Comparison of ENCODE assay signal across 9 mouse cellular contexts in genomic region chr19:57211444-57212111, GRCm38 (mm10).
DNase-seq lines count a peak whose midpoint lies in the region; ATAC-seq lines count a peak whose summit lies in the region.
"Had no signal": no experiment of that assay in that cellular context is flagged by ENCODE, and none has a peak within 500 bp of the region (broad histone marks: within the 10 kb centered on the region; RNA-seq: fewer than 3 reads in every experiment).

No protein-coding gene starts in this region.

- no peaks in the 10 kb centered on the region for H3K9me3 ChIP-seq in intestine, embryonic 16.5 days (ENCODE audit: control insufficient read depth, low read length)
- H3K9me3 ChIP-seq in intestine, embryonic 15.5 days = no peaks in the 10 kb centered on the region
- no peaks in the 10 kb centered on the region for H3K9me3 ChIP-seq in midbrain, embryonic 14.5 days (ENCODE audit: control insufficient read depth, low read length)

- no peaks in the 10 kb centered on the region; the same call in 1 of the 2 replicates for H3K4me1 ChIP-seq in intestine, embryonic 16.5 days (ENCODE audit: control insufficient read depth, insufficient read depth, low read length)
- H3K4me1 ChIP-seq in intestine, embryonic 15.5 days (replicated peaks) = no peaks in the 10 kb centered on the region; the same call in 1 of the 2 replicates
- H3K4me1 ChIP-seq in midbrain, embryonic 14.5 days (ENCODE audit: control insufficient read depth, insufficient read depth, low read length) = no peaks in the 10 kb centered on the region

- WGBS in intestine, embryonic 16.5 days = 70% methylated on average over 15 of the region's 15 CpGs
- WGBS in intestine, embryonic 15.5 days = 74% methylated on average over 15 of the region's 15 CpGs
- 85% methylated on average over 15 of the region's 15 CpGs for WGBS in midbrain, embryonic 14.5 days

- no peak overlapping the region for H3K4me2 ChIP-seq in intestine, embryonic 16.5 days (ENCODE audit: low read depth, low read length)
- no peak overlapping the region for H3K4me2 ChIP-seq in intestine, embryonic 15.5 days (replicated peaks)
- no peak overlapping the region for H3K4me2 ChIP-seq in midbrain, embryonic 14.5 days (ENCODE audit: low read length)

- no peak overlapping the region for H3K9ac ChIP-seq in intestine, embryonic 16.5 days (ENCODE audit: low read depth, low read length)
- H3K9ac ChIP-seq in intestine, embryonic 15.5 days = no peak overlapping the region
- no peak overlapping the region for H3K9ac ChIP-seq in midbrain, embryonic 14.5 days (replicated peaks; ENCODE audit: low read length)

- intact Hi-C loops in heart, postnatal 25 days (cut with DNase I) = loop anchor here (5.0 kb wide), 1 partner anchor 51 kb away; no protein-coding TSS in a partner anchor

- DNase-seq in cerebellum, adult 11-12 months = peak; percentile 99
- peak; percentile 70 for DNase-seq in heart, postnatal 25 days (ENCODE audit: low spot score)
- peak; percentile 47 for DNase-seq in left cerebral cortex, adult 11 months (ENCODE audit: low spot score)
- peak; percentile 29 for DNase-seq in right cerebral cortex, postnatal 14 days
- no peak for DNase-seq in midbrain, embryonic 14.5 days
- no peak for DNase-seq in embryo, embryonic 11 days

- no peak for ATAC-seq in intestine, embryonic 16.5 days
- no peak for ATAC-seq in intestine, embryonic 15.5 days
- no peak for ATAC-seq in midbrain, embryonic 14.5 days (ENCODE audit: low FRiP score, low TSS enrichment)

- no peaks in the 10 kb centered on the region for H3K36me3 ChIP-seq in intestine, embryonic 16.5 days (ENCODE audit: control insufficient read depth, insufficient read depth, low read length)
- no peaks in the 10 kb centered on the region for H3K36me3 ChIP-seq in intestine, embryonic 15.5 days
- no peaks in the 10 kb centered on the region for H3K36me3 ChIP-seq in midbrain, embryonic 14.5 days (ENCODE audit: control insufficient read depth, insufficient read depth, low read length)

- H3K27ac ChIP-seq in intestine, embryonic 16.5 days (ENCODE audit: low read length) = peak overlapping the region; percentile 24; the same call in 1 of the 2 replicates
- H3K27ac ChIP-seq in intestine, embryonic 15.5 days = no peak overlapping the region
- H3K27ac ChIP-seq in midbrain, embryonic 14.5 days (replicated peaks; ENCODE audit: low read depth, low read length) = no peak overlapping the region

- H3K4me3 ChIP-seq in intestine, embryonic 16.5 days (ENCODE audit: low read length) = no peak overlapping the region
- H3K4me3 ChIP-seq in intestine, embryonic 15.5 days (replicated peaks) = no peak overlapping the region
- no peak overlapping the region for H3K4me3 ChIP-seq in midbrain, embryonic 14.5 days (replicated peaks; ENCODE audit: low read depth, low read length)
- H3K4me3 ChIP-seq: myocyte had no signal

- H3K27me3 ChIP-seq in intestine, embryonic 16.5 days (replicated peaks; ENCODE audit: control insufficient read depth, insufficient read depth, low read length) = no peaks in the 10 kb centered on the region
- H3K27me3 ChIP-seq in intestine, embryonic 15.5 days (replicated peaks) = no peaks in the 10 kb centered on the region
- H3K27me3 ChIP-seq in midbrain, embryonic 14.5 days (ENCODE audit: control insufficient read depth, insufficient read depth, low read length) = no peaks in the 10 kb centered on the region

Comparison
In these comparisons a context has a peak if more than half of its experiments do, and no peak if none do; other contexts are left out.
1. DNase-seq: peak in cerebellum, adult 11-12 months (single experiment), heart, postnatal 25 days (single experiment), left cerebral cortex, adult 11 months (single experiment) and right cerebral cortex, postnatal 14 days (single experiment); none in midbrain, embryonic 14.5 days (single experiment) and embryo, embryonic 11 days (single experiment).